Mouse (Mus musculus): Measurements from ENCODE around the gene Stam2. TPM values are rescaled to one million over a fixed set of nuclear protein-coding genes. Genes with fewer than 3 reads are reported as not detected.

Gene Stam2
- total RNA-seq, 2 experiments from 2014 or later, result 6.5 to 9.8 TPM

- intact Hi-C loops (cut with DNase I), result no loop called here
- no peak for DNase-seq
- TF ChIP-seq CTCF (IDR thresholded peaks at IDR 0.05), result no peak
Measured at GRCm38 (mm10) chr2:52715538-52715937, 26.5 kb downstream of the Stam2 start.

GRCm38 (mm10) chr2:52714111-52714510 is 28.0 kb downstream of the Stam2 start:
- DNase-seq, result no peak
- Histone ChIP-seq H3K27ac (no peak overlapping the region), H3K4me3 (no peak overlapping the region)
- no peak for TF ChIP-seq CTCF (IDR thresholded peaks at IDR 0.05)
- intact Hi-C loops (cut with DNase I), result no loop called here

More at GRCm38 (mm10) chr2:52715538-52715937, 26.5 kb downstream of the Stam2 start:
- no peak overlapping the region for H3K27ac ChIP-seq
- no peak overlapping the region for H3K4me3 ChIP-seq

- no peak for DNase-seq
- Histone ChIP-seq H3K27ac (no peak overlapping the region), H3K4me3 (no peak overlapping the region)
- intact Hi-C loops (cut with DNase I), result no loop called here
- no peak for TF ChIP-seq CTCF (IDR thresholded peaks at IDR 0.05)
Measured at GRCm38 (mm10) chr2:52710804-52711203, 31.3 kb downstream of the Stam2 start.

- no peak overlapping the region for H3K4me3 ChIP-seq
- DNase-seq, result no peak
- TF ChIP-seq CTCF (IDR thresholded peaks at IDR 0.05), result no peak
- intact Hi-C loops (cut with DNase I), result no loop called here
- no peak overlapping the region for H3K27ac ChIP-seq
Measured at GRCm38 (mm10) chr2:52709417-52709816, 32.7 kb downstream of the Stam2 start.

- intact Hi-C loops (cut with DNase I), result no loop called here
- no peak overlapping the region for H3K4me3 ChIP-seq
- no peak for TF ChIP-seq CTCF (IDR thresholded peaks at IDR 0.05)
- DNase-seq, result no peak
- H3K27ac ChIP-seq, result no peak overlapping the region
Measured at GRCm38 (mm10) chr2:52701368-52702036, 40.6 kb downstream of the Stam2 start.

GRCm38 (mm10) chr2:52700352-52700751 is 41.7 kb downstream of the Stam2 start:
- Histone ChIP-seq H3K27ac (no peak overlapping the region), H3K4me3 (no peak overlapping the region)
- no peak for TF ChIP-seq CTCF (IDR thresholded peaks at IDR 0.05)
- no peak for DNase-seq
- intact Hi-C loops (cut with DNase I), result no loop called here

- DNase-seq, result peak; percentile 31
- intact Hi-C loops (cut with DNase I), result loop anchor here (5.0 kb wide), 1 partner anchor 62 kb away; no protein-coding TSS in a partner anchor
- TF ChIP-seq CTCF (IDR thresholded peaks at IDR 0.05), result no peak
- Histone ChIP-seq H3K4me3 (no peak overlapping the region), H3K27ac (no peak overlapping the region)
Measured at GRCm38 (mm10) chr2:52694604-52695003, 47.5 kb downstream of the Stam2 start.

- Histone ChIP-seq H3K4me3 (no peak overlapping the region), H3K27ac (no peak overlapping the region)
- intact Hi-C loops (cut with DNase I), result loop anchor here (5.0 kb wide), 1 partner anchor 59 kb away; no protein-coding TSS in a partner anchor
- TF ChIP-seq CTCF (IDR thresholded peaks at IDR 0.05), result peak; percentile 25; the same call in 1 of the 2 replicates
- DNase-seq, result no peak
Measured at GRCm38 (mm10) chr2:52691745-52692144, 50.3 kb downstream of the Stam2 start.

GRCm38 (mm10) chr2:52686601-52687000 is 55.5 kb downstream of the Stam2 start:
- intact Hi-C loops (cut with DNase I), result no loop called here
- Histone ChIP-seq H3K4me3 (no peak overlapping the region), H3K27ac (no peak overlapping the region)
- DNase-seq, result no peak
- TF ChIP-seq CTCF (IDR thresholded peaks at IDR 0.05), result no peak

GRCm38 (mm10) chr2:52677589-52677988 is 64.5 kb downstream of the Stam2 start:
- intact Hi-C loops (cut with DNase I), result no loop called here
- Histone ChIP-seq H3K27ac (no peak overlapping the region), H3K4me3 (no peak overlapping the region)
- no peak for DNase-seq
- no peak for TF ChIP-seq CTCF (IDR thresholded peaks at IDR 0.05)

- DNase-seq, result no peak
Measured at GRCm38 (mm10) chr2:52676913-52677303, 65.2 kb downstream of the Stam2 start.

GRCm38 (mm10) chr2:52676023-52676912 is 65.8 kb downstream of the Stam2 start, which contains the start of gene Cacnb4:
TSS of gene Cacnb4 (minus strand) at chr2:52676831.
- DNase-seq, result peak; percentile 52
- intact Hi-C loops (cut with DNase I), result no loop called here
- no peak for TF ChIP-seq CTCF (IDR thresholded peaks at IDR 0.05)
- Histone ChIP-seq H3K4me3 (peak within 1 kb of the TSS; percentile 89), H3K27ac (peak within 1 kb of the TSS; percentile 35)

More at GRCm38 (mm10) chr2:52676913-52677303, 65.2 kb downstream of the Stam2 start:
- no peak overlapping the region for H3K27ac ChIP-seq
- intact Hi-C loops (cut with DNase I), result no loop called here
- H3K4me3 ChIP-seq, result no peak overlapping the region
- no peak for TF ChIP-seq CTCF (IDR thresholded peaks at IDR 0.05)
